Mouse (Mus musculus): Measurements from ENCODE around the gene Plac9a.
"Not testable (repeated sequence)": the region's sequence is repeated elsewhere in the genome, so short reads cannot be mapped to it uniquely, and the experiment has no call there.

Gene Plac9a

GRCm38 (mm10) chr14:25903000-25903399, at the start of gene Plac9a:
Gene Plac9a (minus strand): TSS chr14:25903100.
- DNase-seq = not testable (repeated sequence)

- not testable (repeated sequence) for DNase-seq
Observed at GRCm38 (mm10) chr14:25938004-25938403, 35.1 kb upstream of the Plac9a start, which contains the start of gene Cphx1. Gene Cphx1 (plus strand): TSS chr14:25938304.

DNA sequence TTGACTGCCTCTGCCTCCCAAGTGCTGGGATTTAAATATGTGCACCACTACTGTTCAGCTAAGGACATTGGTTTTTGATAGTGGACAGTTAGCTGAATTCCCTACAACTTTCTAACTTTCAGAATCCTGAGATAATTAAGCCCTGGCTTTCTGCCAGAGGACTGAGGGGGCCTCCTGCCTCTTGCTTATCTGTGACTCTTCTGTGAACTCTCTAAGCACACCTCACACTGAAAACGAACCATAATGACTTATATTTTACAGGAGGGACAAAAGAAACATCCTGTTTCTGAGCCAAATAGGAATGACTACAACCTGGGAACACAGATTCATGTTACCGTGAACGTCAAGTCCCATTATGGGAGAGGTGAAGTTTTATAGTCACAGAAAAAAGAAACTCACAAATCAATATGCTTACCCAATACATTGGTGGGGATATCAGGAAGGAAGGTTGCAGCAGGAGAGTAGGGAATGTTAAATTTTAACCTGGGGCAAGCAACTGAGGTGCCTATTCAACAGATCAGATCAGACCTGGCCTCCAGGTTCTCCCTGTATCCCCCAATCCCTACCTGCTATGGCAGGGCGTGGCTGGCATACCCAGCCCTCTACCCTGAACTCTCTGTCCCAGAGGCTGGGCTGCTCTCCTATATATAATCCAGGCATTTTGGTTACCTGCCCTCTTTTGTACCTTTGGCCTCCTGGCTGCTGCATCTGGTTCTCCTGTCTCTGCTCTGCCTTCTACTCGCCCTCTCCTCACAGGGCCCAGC, 34.1 kb upstream of the Plac9a start:
- DNase-seq = not testable (repeated sequence)

GRCm38 (mm10) chr14:25927562-25927881, 24.6 kb upstream of the Plac9a start, which contains the start of gene Tmem254a:
Gene Tmem254a (minus strand): TSS chr14:25927672.
- not testable (repeated sequence) for DNase-seq

- DNase-seq = not testable (repeated sequence)
Observed at GRCm38 (mm10) chr14:25926814-25927561, 24.1 kb upstream of the Plac9a start.

GRCm38 (mm10) chr14:25918427-25919170, 15.7 kb upstream of the Plac9a start:
- not testable (repeated sequence) for DNase-seq

GRCm38 (mm10) chr14:25908976-25909375, 6.1 kb upstream of the Plac9a start:
- DNase-seq = not testable (repeated sequence)

DNA sequence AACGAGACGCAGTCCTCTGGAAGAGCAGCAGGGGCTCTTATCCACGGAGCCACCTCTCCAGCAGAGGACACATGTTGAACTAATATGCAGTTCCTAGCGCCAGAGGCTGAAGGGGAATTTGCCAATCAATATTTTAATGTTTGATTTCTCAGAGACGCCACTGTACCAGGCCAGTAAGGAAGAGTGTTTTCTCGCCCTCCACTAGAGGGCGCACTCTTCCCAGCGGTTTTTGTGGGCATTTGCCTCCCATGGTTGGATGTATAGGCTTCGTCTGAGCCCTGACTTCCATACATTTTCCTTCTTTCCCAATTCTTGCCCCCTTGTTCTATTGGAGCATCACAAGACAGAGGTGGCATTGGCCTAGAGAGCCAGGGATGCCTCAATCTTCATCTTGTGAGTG, 4.4 kb upstream of the Plac9a start:
- DNase-seq = not testable (repeated sequence)

DNA sequence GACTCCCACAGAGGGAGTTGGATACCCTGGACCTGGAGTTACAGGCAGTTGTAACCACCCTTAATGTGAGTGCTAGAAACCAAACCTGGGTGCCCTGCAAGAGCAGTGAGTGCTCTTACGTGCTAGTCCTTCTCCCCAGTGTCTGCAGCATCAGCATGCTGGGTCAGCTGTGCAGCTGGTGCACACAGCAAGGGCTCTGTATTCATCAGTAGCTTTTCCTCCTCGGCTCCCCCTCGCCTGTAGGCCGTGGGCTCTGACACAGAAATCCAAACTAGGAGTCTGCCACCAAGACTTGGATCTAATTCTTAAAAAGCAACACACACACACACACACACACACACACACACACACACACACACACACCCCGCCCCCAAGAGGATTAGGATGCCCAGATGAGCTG, 2.3 kb upstream of the Plac9a start:
- DNase-seq = not testable (repeated sequence)

GRCm38 (mm10) chr14:25895686-25896085, 7.2 kb downstream of the Plac9a start:
- DNase-seq = not testable (repeated sequence)

- not testable (repeated sequence) for DNase-seq
Observed at GRCm38 (mm10) chr14:25894566-25894965, 8.3 kb downstream of the Plac9a start.

GRCm38 (mm10) chr14:25885886-25886285, 17.0 kb downstream of the Plac9a start:
- not testable (repeated sequence) for DNase-seq

- DNase-seq = not testable (repeated sequence)
Observed at GRCm38 (mm10) chr14:25881769-25882168, 21.1 kb downstream of the Plac9a start.

DNA sequence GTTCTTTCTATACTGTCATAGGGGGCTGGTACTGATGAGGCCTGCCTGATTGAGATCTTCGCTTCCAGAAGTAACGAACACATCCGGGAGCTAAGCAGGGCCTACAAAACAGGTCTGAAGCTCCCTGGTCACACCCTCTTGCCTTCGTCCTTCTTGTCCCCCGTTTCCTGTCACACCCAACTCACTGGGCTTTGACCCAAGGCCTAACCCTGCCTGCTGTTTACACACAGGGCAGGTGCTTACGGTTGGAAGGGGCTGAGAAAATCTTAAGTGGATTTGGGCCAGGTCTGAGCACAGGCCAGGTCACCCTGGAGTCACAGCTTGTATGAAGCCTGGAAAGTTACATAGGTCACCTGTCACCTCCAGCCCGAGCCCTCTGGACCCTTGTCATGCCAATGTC, 26.3 kb downstream of the Plac9a start:
- not testable (repeated sequence) for DNase-seq

DNA sequence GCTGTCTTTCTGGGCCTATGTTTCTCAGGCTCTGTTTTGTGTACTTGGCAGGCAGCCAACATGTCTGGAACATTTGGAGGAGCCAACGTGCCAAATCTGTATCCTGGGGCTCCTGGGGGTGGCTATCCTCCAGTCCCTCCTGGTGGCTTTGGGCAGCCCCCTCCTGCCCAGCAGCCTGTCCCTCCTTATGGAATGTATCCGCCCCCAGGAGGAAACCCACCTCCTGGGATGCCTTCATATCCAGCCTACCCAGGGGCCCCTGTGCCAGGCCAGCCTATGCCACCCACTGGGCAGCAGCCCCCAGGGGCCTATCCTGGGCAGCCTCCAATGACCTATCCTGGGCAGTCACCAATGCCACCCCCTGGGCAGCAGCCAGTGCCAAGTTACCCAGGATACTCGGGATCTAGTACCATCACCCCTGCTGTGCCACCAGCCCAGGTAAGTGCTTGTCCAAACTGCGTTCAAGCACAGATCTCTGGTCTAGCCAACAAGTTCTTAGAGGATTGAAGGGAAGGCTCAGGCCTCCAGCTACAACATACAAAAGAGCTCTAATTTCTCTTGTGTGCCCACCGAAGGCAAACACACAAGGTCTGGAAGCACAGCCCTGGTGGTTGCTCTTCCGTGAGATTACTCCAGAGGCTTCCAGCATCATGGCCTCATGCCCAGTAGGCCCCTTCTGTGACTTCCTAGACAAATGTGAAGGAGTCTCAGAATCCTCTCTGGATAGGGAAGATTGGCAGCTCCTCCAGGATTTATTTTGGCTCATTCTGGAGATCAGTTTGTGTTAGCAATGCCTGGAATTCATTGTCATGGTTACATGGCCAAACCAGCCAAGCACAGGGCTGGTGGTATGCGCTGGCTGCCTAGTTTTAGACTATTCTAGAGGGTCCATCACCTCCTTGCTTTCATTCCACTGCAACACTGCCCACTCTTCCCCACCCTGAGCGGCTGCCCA, 30.2 kb downstream of the Plac9a start:
- no peak for DNase-seq

DNA sequence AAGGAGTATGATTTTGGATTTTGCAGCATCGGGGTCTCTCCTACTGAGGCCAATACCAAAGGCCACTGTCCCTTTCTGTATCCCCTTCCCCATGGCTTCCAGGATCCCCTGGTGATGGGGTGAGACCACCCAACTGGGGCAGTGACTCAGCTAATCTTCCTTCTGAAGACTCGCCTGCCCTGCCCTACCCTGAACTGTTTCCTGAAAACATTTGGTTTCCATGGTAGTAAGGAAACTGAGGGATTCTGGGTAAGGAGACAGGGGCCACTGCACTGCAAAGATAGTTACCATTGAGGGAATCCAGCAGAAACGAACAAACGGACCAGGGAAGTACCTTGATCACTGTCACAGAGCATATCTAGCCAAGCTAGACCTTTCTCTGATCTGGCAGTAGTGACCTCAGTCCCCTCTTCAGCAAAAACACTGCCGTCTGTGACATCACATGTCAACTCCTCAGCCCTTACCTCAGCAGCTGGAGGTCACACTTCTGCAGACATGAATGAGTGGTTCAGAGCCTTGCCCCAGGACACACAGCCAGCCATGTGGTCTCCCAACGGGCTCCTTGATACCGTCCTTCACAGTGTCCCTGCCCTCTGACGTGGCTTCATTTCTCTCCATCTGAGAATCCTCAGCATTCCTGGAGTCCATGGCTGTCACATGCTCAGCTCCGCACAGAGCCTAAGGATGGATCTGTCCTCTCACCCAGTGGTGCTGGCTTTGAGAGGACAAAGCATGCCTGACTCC, 33.6 kb downstream of the Plac9a start:
- DNase-seq = no peak

- DNase-seq = no peak
Observed at GRCm38 (mm10) chr14:25868706-25869105, 34.2 kb downstream of the Plac9a start.

GRCm38 (mm10) chr14:25867834-25868233, 35.1 kb downstream of the Plac9a start:
- DNase-seq = no peak

DNA sequence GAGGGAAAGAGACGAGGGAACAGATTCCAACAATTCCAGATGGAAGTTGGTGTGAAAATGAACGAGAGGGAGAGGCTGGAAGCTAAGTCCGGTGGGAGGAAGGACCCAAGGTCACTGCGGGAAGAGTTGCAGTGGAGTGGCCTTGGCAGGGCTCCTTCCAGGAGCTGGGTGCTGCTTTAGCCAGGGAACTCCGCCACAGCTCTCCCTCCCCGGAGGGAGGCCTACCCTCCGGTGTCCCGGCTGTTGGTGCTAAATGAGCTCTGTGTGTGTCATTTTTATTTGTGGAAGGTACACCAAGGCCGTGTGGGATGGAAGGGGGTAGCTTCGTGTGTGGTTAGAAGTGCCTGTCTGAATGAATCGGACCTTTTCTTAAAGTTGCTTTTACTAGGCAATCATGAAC, 36.1 kb downstream of the Plac9a start:
- no peak for DNase-seq

DNA sequence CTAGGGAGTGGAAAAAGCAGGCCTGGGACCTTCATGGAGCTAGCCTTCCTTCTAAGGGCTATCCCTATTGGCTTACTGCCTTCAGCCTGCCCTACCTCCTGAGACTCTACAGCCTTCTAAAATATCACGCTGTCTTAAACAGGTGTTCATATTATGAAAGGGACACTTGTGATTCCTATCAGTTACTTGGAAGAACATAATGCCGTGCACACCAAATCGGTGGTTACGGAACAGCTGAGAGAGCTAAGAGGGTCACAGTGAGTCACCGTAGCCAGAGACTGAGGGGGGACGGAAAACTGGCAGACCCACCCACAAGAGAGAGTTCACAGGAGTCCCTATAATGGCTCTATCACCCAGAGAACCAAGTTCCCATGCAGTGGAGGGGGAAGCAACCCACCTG, 36.5 kb downstream of the Plac9a start:
- no peak for DNase-seq

- no peak for DNase-seq
Observed at GRCm38 (mm10) chr14:25865251-25865650, 37.6 kb downstream of the Plac9a start.
